Mouse (Mus musculus) CH12.LX (cell line): ENCODE results near the gene Cxcl10. TPM values are rescaled to one million over a fixed set of nuclear protein-coding genes. Genes with fewer than 3 reads are reported as not detected.
A peak's percentile ranks its signal among the peaks of the same experiment; 100 is the strongest.

ENCODE experiments used
- DNase-seq: peaks from one replicate; pipeline ENCODE4 v3.0.0-alpha.2; 2013; ENCODE audit errors: extremely low read depth
- H3K27ac ChIP-seq: 2 replicates; pipeline ENCODE4 v1.5.1; 2012; ENCODE audit warnings: low read depth, mild to moderate bottlenecking, control low read depth, moderate library complexity; ENCODE audit not compliant: insufficient read depth
- H3K27me3 ChIP-seq: replicated peaks from 2 replicates; pipeline ENCODE3; 2012; ENCODE audit warnings: inconsistent platforms
- H3K36me3 ChIP-seq, 2 experiments: replicated peaks in 1 of 2; 2 replicates each; pipeline versions ENCODE3 to v1.6.1; 2012; ENCODE audit warnings: inconsistent platforms in 1 of 2, low read length in 1 of 2, mild to moderate bottlenecking in 1 of 2, mixed read lengths in 1 of 2, moderate library complexity in 1 of 2; ENCODE audit not compliant: control insufficient read depth in 1 of 2, insufficient read depth in 1 of 2
- H3K4me1 ChIP-seq, 2 experiments: 2 replicates each; pipeline ENCODE4 v1.6.1; 2012; ENCODE audit warnings: inconsistent platforms in 1 of 2, moderate library complexity in 1 of 2; ENCODE audit not compliant: insufficient read depth in 2 of 2, control insufficient read depth in 1 of 2
- H3K4me2 ChIP-seq: 2 replicates; pipeline ENCODE4 v1.6.1; 2012; ENCODE audit warnings: low read depth, mild to moderate bottlenecking, control low read depth; ENCODE audit not compliant: poor library complexity, insufficient read depth, severe bottlenecking
- H3K4me3 ChIP-seq, 3 experiments: fragments of 150-350 bp in 1 of 3; sonication (generic) in 1 of 3; replicated peaks in 1 of 3; 2 replicates each; pipeline versions ENCODE3 to v1.5.1; 2011 to 2012; ENCODE audit warnings: low read depth in 2 of 3, low read length in 2 of 3, mild to moderate bottlenecking in 2 of 3, moderate library complexity in 2 of 3, control low read depth in 1 of 3, improper control_type of control experiment in 1 of 3, inconsistent platforms in 1 of 3, mixed read lengths in 1 of 3; ENCODE audit not compliant: poor library complexity in 1 of 3
- H3K79me2 ChIP-seq: replicated peaks from 2 replicates; pipeline ENCODE4 v1.6.1; 2012; ENCODE audit warnings: mild to moderate bottlenecking, moderate library complexity; ENCODE audit not compliant: control insufficient read depth, poor library complexity, insufficient read depth, severe bottlenecking; ENCODE audit errors: extremely low read depth
- H3K9ac ChIP-seq: 2 replicates; pipeline ENCODE4 v1.6.1; 2012; ENCODE audit warnings: low read depth, mild to moderate bottlenecking, control low read depth, moderate library complexity; ENCODE audit not compliant: insufficient read depth
- H3K9me3 ChIP-seq: replicated peaks from 2 replicates; pipeline ENCODE3; 2012; ENCODE audit warnings: low read length, inconsistent platforms, mixed read lengths
- CHD1 ChIP-seq: IDR thresholded peaks from 2 replicates; pipeline ENCODE4 v1.6.1; 2012; ENCODE audit warnings: low read depth, low read length, improper control_type of control experiment, inconsistent platforms
- CTCF ChIP-seq, 2 experiments: IDR thresholded peaks in 1 of 2; conservative IDR thresholded peaks in 1 of 2; 2 replicates each; pipeline ENCODE4 v1.5.1; 2011 to 2012; ENCODE audit warnings: low read depth in 2 of 2, low read length in 2 of 2, improper control_type of control experiment in 1 of 2, inconsistent platforms in 1 of 2, mild to moderate bottlenecking in 1 of 2, moderate library complexity in 1 of 2
- E2F4 ChIP-seq: IDR thresholded peaks from 2 replicates; pipeline ENCODE4 v1.6.1; 2011; ENCODE audit warnings: low read depth, low read length, improper control_type of control experiment; ENCODE audit not compliant: insufficient replicate concordance
- ELF1 ChIP-seq: IDR thresholded peaks from 2 replicates; pipeline ENCODE4 v1.6.1; 2014; ENCODE audit warnings: low read depth, mild to moderate bottlenecking, inconsistent platforms, low read length, improper control_type of control experiment
- EP300 ChIP-seq: IDR thresholded peaks from 2 replicates; pipeline ENCODE4 v1.6.1; 2011; ENCODE audit warnings: low read length, improper control_type of control experiment
- ETS1 ChIP-seq: conservative IDR thresholded peaks from 2 replicates; pipeline ENCODE4 v1.6.1; 2012; ENCODE audit warnings: low read depth, mild to moderate bottlenecking, inconsistent platforms, low read length, improper control_type of control experiment, moderate library complexity
- GABPA ChIP-seq: IDR thresholded peaks from 2 replicates; pipeline ENCODE4 v1.6.1; 2012; ENCODE audit warnings: low read depth, low read length, improper control_type of control experiment, inconsistent platforms; ENCODE audit not compliant: insufficient replicate concordance
- JUND ChIP-seq: conservative IDR thresholded peaks from 2 replicates; pipeline ENCODE4 v1.6.1; 2011; ENCODE audit warnings: low read depth, low read length, improper control_type of control experiment
- MAFK ChIP-seq: IDR thresholded peaks from 2 replicates; pipeline ENCODE4 v1.6.1; 2011; ENCODE audit warnings: low read length, improper control_type of control experiment; ENCODE audit not compliant: insufficient replicate concordance
- MAZ ChIP-seq: IDR thresholded peaks from 2 replicates; pipeline ENCODE4 v1.6.1; 2012; ENCODE audit warnings: low read depth, mild to moderate bottlenecking, inconsistent platforms, low read length, improper control_type of control experiment, moderate library complexity
- MYC ChIP-seq: IDR thresholded peaks from 2 replicates; pipeline ENCODE4 v1.6.1; 2011; ENCODE audit warnings: low read depth, mild to moderate bottlenecking, improper control_type of control experiment, low read length
- NRF1 ChIP-seq: IDR thresholded peaks from 2 replicates; pipeline ENCODE4 v1.6.1; 2014; ENCODE audit warnings: low read depth, mild to moderate bottlenecking, inconsistent platforms, low read length, improper control_type of control experiment, moderate library complexity
- PAX5 ChIP-seq: IDR thresholded peaks from 2 replicates; pipeline ENCODE4 v1.6.1; 2012; ENCODE audit warnings: low read length, inconsistent platforms, mixed read lengths
- POLR2AphosphoS2 ChIP-seq: IDR thresholded peaks from 2 replicates; pipeline ENCODE4 v1.6.1; 2011; ENCODE audit warnings: low read depth, low read length, improper control_type of control experiment
- SIN3A ChIP-seq: IDR thresholded peaks from 2 replicates; pipeline ENCODE4 v1.6.1; 2012; ENCODE audit warnings: low read length, improper control_type of control experiment, inconsistent platforms
- UBTF ChIP-seq: IDR thresholded peaks from 2 replicates; pipeline ENCODE4 v1.6.1; 2012; ENCODE audit warnings: low read depth, mild to moderate bottlenecking, inconsistent platforms, low read length, improper control_type of control experiment, moderate library complexity
- USF2 ChIP-seq: conservative IDR thresholded peaks from 2 replicates; pipeline ENCODE4 v1.6.1; 2011; ENCODE audit warnings: low read depth, low read length, improper control_type of control experiment
- ZKSCAN1 ChIP-seq: IDR thresholded peaks from 2 replicates; pipeline ENCODE4 v1.6.1; 2012; ENCODE audit warnings: low read depth, inconsistent platforms, low read length, improper control_type of control experiment, borderline replicate concordance
- ZMIZ1 ChIP-seq: IDR thresholded peaks from 2 replicates; pipeline ENCODE4 v1.6.1; 2012; ENCODE audit warnings: low read depth, mild to moderate bottlenecking, inconsistent platforms, low read length, improper control_type of control experiment
- ZNF384 ChIP-seq: IDR thresholded peaks from 2 replicates; pipeline ENCODE4 v1.6.1; 2012; ENCODE audit warnings: low read depth, low read length, improper control_type of control experiment, inconsistent platforms
- dilution Hi-C: fragments of 300-500 bp; cut with MboI; formaldehyde crosslinking; loops from 2 replicates; pipeline ENCODE4 v1.14.3; 2020; ENCODE audit warnings: low sequenced_read_pairs; ENCODE audit not compliant: extremely low pct_unique_long_range_greater_than_20kb, extremely low pct_ligation_motif_present
- in situ Hi-C: fragments of 300-500 bp; cut with MboI; formaldehyde crosslinking; loops from 3 replicates; pipeline ENCODE4 v1.14.3; 2019; ENCODE audit warnings: low sequenced_read_pairs, low pct_ligation_motif_present, low pct_unique_long_range_greater_than_20kb, mixed read lengths
- polyA plus RNA-seq: library from polyadenylated mRNA; unstranded; fragments of >175 nt; gene quantifications from 2 replicates; pipeline ENCODE4 v1.2.1, GENCODE M21; 2012; ENCODE audit warnings: low read depth; ENCODE audit not compliant: insufficient read length
- total RNA-seq, 2 experiments: library from RNA; depleted of rRNA; stranded (reverse); fragments of 300-350 nt in 1 of 2; fragments of >200 nt in 1 of 2; gene quantifications; 2 replicates each; pipeline ENCODE4 v1.2.3; 2012 to 2014

Cxcl10 gene
- total and polyA plus RNA-seq, 3 experiments, result 0.30 to 4.9 (median 2.6) TPM

DNA sequence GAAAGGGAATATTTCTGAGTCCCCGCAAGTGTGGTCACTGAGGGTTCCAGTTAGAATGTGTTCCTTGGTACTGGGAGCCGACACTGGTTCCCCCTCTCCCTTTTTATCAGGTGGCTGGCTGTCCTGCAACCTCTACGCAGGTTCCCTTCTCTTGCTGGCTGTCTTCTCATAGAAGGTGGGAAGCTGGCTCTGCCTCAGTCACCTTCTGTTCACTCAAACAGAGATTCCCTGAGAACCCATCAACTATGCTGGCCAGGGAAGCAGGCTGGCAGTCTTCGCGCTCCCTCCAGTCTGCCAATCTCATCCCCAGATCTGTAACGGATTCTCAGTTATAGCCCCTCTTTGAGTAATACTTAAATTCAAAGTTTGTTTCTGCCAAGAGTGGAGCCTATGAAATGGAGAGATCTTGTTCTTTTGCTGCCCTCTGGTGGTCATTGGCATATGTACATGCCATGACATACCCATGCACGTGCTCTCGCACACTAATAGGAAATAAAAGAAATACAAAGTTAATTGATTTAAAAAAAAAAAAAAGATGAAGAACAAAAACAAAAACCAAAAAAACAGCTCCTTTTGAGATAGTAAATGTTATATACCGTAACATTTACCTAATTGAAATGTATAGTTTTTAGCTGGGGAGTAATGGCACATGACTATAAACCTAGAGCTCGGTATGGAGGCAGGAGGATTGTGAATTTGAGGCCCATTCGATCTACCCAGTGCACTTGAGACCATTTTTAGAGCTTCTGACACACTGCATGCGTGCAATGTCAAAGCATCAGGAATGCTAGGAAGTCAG, 33.1 kb upstream of the Cxcl10 start (continued):
- TF ChIP-seq JUND (no peak), E2F4 (no peak), POLR2AphosphoS2 (no peak), UBTF (no peak), USF2 (no peak), MYC (peak; percentile 99), ZNF384 (no peak), GABPA (no peak), ELF1 (no peak), EP300 (no peak), ETS1 (no peak), CHD1 (no peak), MAFK (no peak)

DNA sequence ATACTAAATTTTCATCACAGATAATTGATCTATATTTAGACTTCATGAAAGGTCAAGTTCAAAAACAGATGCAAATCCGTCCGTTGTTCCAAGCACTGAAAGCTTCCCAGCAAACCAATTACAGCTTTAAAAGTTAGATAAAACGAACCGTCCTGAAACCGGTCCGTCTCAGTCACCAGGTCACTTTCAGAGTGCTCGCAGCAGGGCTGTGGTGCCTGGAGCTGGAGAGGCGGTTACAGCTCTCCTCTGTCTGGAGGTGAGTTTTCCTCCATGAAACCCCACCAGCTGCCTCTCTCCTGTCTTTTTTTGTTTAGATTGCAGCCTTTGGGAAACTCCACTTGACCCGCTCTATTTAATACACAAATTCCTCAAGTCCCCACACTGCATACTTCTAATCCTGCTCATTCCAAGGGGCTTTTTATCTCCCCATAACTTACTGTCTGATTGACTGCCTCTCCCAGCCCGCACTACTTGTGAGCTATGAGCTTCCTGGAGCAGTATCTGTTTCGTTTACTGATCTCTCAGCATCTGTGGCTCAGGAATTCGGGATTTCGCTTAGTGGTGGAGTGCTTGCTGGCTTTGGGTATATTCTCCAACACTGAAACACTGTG, 28.2 kb upstream of the Cxcl10 start:
- H3K79me2 ChIP-seq, result no peaks in the 10 kb centered on the region
- no peak for DNase-seq
- dilution Hi-C loops (no loop called here), in situ Hi-C loops (loop anchor here (5.0 kb wide), 1 partner anchor 60 kb away; no protein-coding TSS in a partner anchor)
- no peak overlapping the region for H3K27ac ChIP-seq
- H3K4me3 ChIP-seq, result no peak overlapping the region
- no peak overlapping the region for H3K9ac ChIP-seq
- H3K4me2 ChIP-seq, result no peak overlapping the region
- H3K4me1 ChIP-seq, result peaks cover 9 to 28% of the 10 kb centered on the region in 2 experiments; a peak in 3 of 4 replicates
- no peaks in the 10 kb centered on the region for H3K36me3 ChIP-seq
- H3K9me3 ChIP-seq, result no peaks in the 10 kb centered on the region
- TF ChIP-seq ZKSCAN1, result no peak
- TF ChIP-seq PAX5, result no peak
- no peak for TF ChIP-seq ZMIZ1
- H3K27me3 ChIP-seq, result no peaks in the 10 kb centered on the region

DNA sequence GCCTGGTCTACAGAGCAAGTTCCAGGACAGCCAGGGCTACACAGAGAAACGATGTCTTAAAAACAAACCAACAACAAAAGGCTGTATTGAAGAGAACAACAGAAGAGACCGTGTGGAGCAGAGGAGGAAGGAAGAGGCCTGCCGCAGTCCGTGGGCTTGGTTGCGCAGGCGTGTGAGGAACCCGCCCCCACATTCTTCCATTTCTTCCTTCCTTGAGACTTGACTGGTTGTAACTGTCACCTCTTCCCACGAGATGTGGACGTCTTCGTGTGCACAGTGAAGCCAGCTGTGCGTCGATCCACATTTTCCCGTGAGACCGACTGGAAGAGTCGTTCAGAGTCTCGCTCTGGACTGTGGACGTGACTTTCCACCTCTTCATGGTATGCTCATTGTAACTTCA, 26.7 kb upstream of the Cxcl10 start:
- TF ChIP-seq POLR2AphosphoS2, result no peak
- no peak for TF ChIP-seq MAZ
- no peak for TF ChIP-seq UBTF
- TF ChIP-seq CTCF (conservative IDR thresholded peaks at IDR 0.05 in 1 of 2, IDR thresholded peaks at IDR 0.05 in 1 of 2; ENCODE audit: low read depth in 2 of 2, low read length in 2 of 2), result no peak
- TF ChIP-seq SIN3A, result no peak
- TF ChIP-seq NRF1, result peak; percentile 48
- dilution Hi-C loops (no loop called here), in situ Hi-C loops (loop anchor here (5.0 kb wide), 1 partner anchor 58 kb away; no protein-coding TSS in a partner anchor)
- Histone ChIP-seq H3K4me3 (no peak overlapping the region), H3K79me2 (no peaks in the 10 kb centered on the region), H3K9ac (no peak overlapping the region), H3K4me1 (peaks cover 9 to 22% of the 10 kb centered on the region in 2 experiments; a peak in 3 of 4 replicates), H3K27me3 (no peaks in the 10 kb centered on the region), H3K9me3 (no peaks in the 10 kb centered on the region), H3K36me3 (no peaks in the 10 kb centered on the region), H3K4me2 (peak overlapping the region; percentile 73; the same call in 1 of the 2 replicates), H3K27ac (no peak overlapping the region)
- DNase-seq, result no peak
